Mouse (Mus musculus): ENCODE data around the gene Speer1.
"Not testable (repeated sequence)": the region's sequence is repeated elsewhere in the genome, so short reads cannot be mapped to it uniquely, and the experiment has no call there.

The Speer1 gene

DNA sequence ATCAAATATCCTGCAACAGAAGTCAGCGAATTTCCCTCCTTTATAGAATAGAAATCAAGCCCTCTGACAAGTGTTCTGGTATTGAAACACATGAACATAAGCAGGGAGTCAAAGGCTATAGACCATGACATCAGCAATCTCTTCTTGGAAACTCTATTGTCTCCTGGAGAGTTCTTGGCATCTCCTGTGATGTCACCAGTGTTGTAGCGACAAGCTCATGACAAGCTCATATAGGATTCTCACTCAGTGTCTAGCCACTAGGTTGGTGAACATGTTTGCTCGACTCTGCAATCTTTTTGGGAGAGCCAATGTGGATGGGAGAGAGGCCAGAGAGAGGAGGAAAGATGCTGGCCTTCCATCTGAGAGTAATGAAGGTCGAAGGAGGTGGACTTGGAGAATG lies at the start of gene Speer1:
Gene Speer1, plus strand, starts transcription at position 301 of the 400 bp plus-strand sequence.
- DNase-seq (ENCODE audit: low read depth, low spot score), result not testable (repeated sequence)
